Mouse (Mus musculus) kidney, embryonic 15.5 days (tissue): ENCODE data around the gene Ednrb. TPM values are rescaled to one million over a fixed set of nuclear protein-coding genes. Genes with fewer than 3 reads are reported as not detected.
A peak's percentile ranks its signal among the peaks of the same experiment; 100 is the strongest.
"Not testable (repeated sequence)": the region's sequence is repeated elsewhere in the genome, so short reads cannot be mapped to it uniquely, and the experiment has no call there.

Source experiments
- ATAC-seq: fragments of 200-750 bp; cut with Nextera tagmentation; replicated peaks from 2 replicates; pipeline ENCODE4 v1.8.0; 2017; ENCODE audit warnings: moderate TSS enrichment; ENCODE audit not compliant: low FRiP score
- H3K27ac ChIP-seq: fragments of 300-500 bp; sonication (generic); 2 replicates; pipeline ENCODE4 v1.5.1; 2015; ENCODE audit warnings: mild to moderate bottlenecking, inconsistent platforms
- H3K27me3 ChIP-seq: fragments of 300-500 bp; sonication (generic); 2 replicates; pipeline ENCODE4 v1.6.1; 2015; ENCODE audit warnings: inconsistent platforms
- H3K36me3 ChIP-seq: fragments of 300-500 bp; sonication (generic); 2 replicates; pipeline ENCODE4 v1.6.1; 2015; ENCODE audit warnings: inconsistent platforms
- H3K4me1 ChIP-seq: fragments of 300-500 bp; sonication (generic); 2 replicates; pipeline ENCODE4 v1.6.1; 2015; ENCODE audit warnings: inconsistent platforms
- H3K4me2 ChIP-seq: fragments of 300-500 bp; sonication (generic); 2 replicates; pipeline ENCODE4 v1.6.1; 2015; ENCODE audit warnings: moderate library complexity, mild to moderate bottlenecking, inconsistent platforms
- H3K4me3 ChIP-seq: fragments of 300-500 bp; sonication (generic); replicated peaks from 2 replicates; pipeline ENCODE4 v1.5.1; 2015; ENCODE audit warnings: mild to moderate bottlenecking, inconsistent platforms
- H3K9ac ChIP-seq: fragments of 300-500 bp; sonication (generic); 2 replicates; pipeline ENCODE4 v1.6.1; 2015; ENCODE audit warnings: mild to moderate bottlenecking, inconsistent platforms
- H3K9me3 ChIP-seq: fragments of 300-500 bp; sonication (generic); replicated peaks from 2 replicates; pipeline ENCODE4 v1.6.1; 2016; ENCODE audit warnings: inconsistent platforms
- WGBS: fragments of 180-500 bp; shearing (Covaris S2); methylation state at CpG from one replicate; pipeline ENCODE4 v1.1.7; 2015; ENCODE audit warnings: mixed read lengths; 5-methylcytosine and 5-hydroxymethylcytosine counted together
- polyA plus RNA-seq: library from polyadenylated mRNA; unstranded; fragments of >200 nt; fragmentation: Nextera tagmentation; extraction: Ambion mirVana; gene quantifications from 2 replicates; pipeline ENCODE4 v1.2.1, GENCODE M21; 2015

Gene Ednrb
- polyA plus RNA-seq, 1 experiment from 2014 or later = 47.2 TPM

- peak; percentile 91 for ATAC-seq
These were observed 58.9 kb downstream of the Ednrb start for GRCm38 (mm10) chr14:103785096-103785965.

GRCm38 (mm10) chr14:103780336-103780735, 63.9 kb downstream of the Ednrb start:
- 88% methylated on average over 6 of the region's 6 CpGs for WGBS

More at GRCm38 (mm10) chr14:103785096-103785965, 58.9 kb downstream of the Ednrb start:
- no peak overlapping the region for H3K9ac ChIP-seq
- no peaks in the 10 kb centered on the region for H3K9me3 ChIP-seq
- peaks cover 6% of the 10 kb centered on the region; the same call in 1 of the 2 replicates for H3K4me1 ChIP-seq
- 41% methylated on average over 9 of the region's 9 CpGs for WGBS
- no peaks in the 10 kb centered on the region for H3K27me3 ChIP-seq
- peak overlapping the region; percentile 77 for H3K27ac ChIP-seq
- 0 out of 2 replicates have a peak overlapping the region, but pooled peaks have one; percentile 7 for H3K4me3 ChIP-seq
- peak overlapping the region; percentile 38 for H3K4me2 ChIP-seq
- H3K36me3 ChIP-seq = no peaks in the 10 kb centered on the region

GRCm38 (mm10) chr14:103779276-103779675, 64.9 kb downstream of the Ednrb start:
- Histone ChIP-seq H3K9ac (no peak overlapping the region), H3K36me3 (no peaks in the 10 kb centered on the region), H3K4me1 (peaks cover 17% of the 10 kb centered on the region), H3K27me3 (no peaks in the 10 kb centered on the region), H3K27ac (no peak overlapping the region), H3K9me3 (no peaks in the 10 kb centered on the region), H3K4me2 (no peak overlapping the region), H3K4me3 (no peak overlapping the region)
- no peak for ATAC-seq
- 79% methylated on average over 6 of the region's 6 CpGs for WGBS

More at GRCm38 (mm10) chr14:103780336-103780735, 63.9 kb downstream of the Ednrb start:
- not testable (repeated sequence) for H3K4me2 ChIP-seq, H3K36me3 ChIP-seq, ATAC-seq, H3K9me3 ChIP-seq, H3K27ac ChIP-seq, H3K9ac ChIP-seq, H3K4me3 ChIP-seq, H3K27me3 ChIP-seq
- peaks cover 20% of the 10 kb centered on the region for H3K4me1 ChIP-seq

- Histone ChIP-seq H3K27ac (no peak overlapping the region), H3K27me3 (no peaks in the 10 kb centered on the region), H3K4me1 (peaks cover 21% of the 10 kb centered on the region), H3K9ac (no peak overlapping the region), H3K36me3 (no peaks in the 10 kb centered on the region), H3K4me2 (peak overlapping the region; percentile 58), H3K4me3 (peak overlapping the region; percentile 27), H3K9me3 (no peaks in the 10 kb centered on the region)
- 53% methylated on average over 13 of the region's 13 CpGs for WGBS
- peak; percentile 29; the same call in 1 of the 2 replicates for ATAC-seq
These were observed 65.6 kb downstream of the Ednrb start for GRCm38 (mm10) chr14:103778533-103779151.

- H3K27ac ChIP-seq = peak overlapping the region; percentile 56; the same call in 1 of the 2 replicates
- H3K4me3 ChIP-seq = peak overlapping the region; percentile 27
- H3K9me3 ChIP-seq = no peaks in the 10 kb centered on the region
- 19% methylated on average over 12 of the region's 12 CpGs for WGBS
- H3K9ac ChIP-seq = no peak overlapping the region
- peaks cover 21% of the 10 kb centered on the region for H3K4me1 ChIP-seq
- no peaks in the 10 kb centered on the region for H3K36me3 ChIP-seq
- ATAC-seq = peak; percentile 34; the same call in 1 of the 2 replicates
- no peaks in the 10 kb centered on the region for H3K27me3 ChIP-seq
- peak overlapping the region; percentile 58 for H3K4me2 ChIP-seq
These were observed 66.2 kb downstream of the Ednrb start for GRCm38 (mm10) chr14:103778009-103778431.

GRCm38 (mm10) chr14:103777386-103777785, 66.8 kb downstream of the Ednrb start:
- H3K36me3 ChIP-seq = no peaks in the 10 kb centered on the region
- 58% methylated on average over 4 of the region's 4 CpGs for WGBS
- no peak overlapping the region for H3K27ac ChIP-seq
- H3K4me3 ChIP-seq = no peak overlapping the region
- H3K4me2 ChIP-seq = no peak overlapping the region
- H3K9ac ChIP-seq = no peak overlapping the region
- H3K4me1 ChIP-seq = peaks cover 21% of the 10 kb centered on the region
- H3K9me3 ChIP-seq = no peaks in the 10 kb centered on the region
- no peaks in the 10 kb centered on the region for H3K27me3 ChIP-seq
- no peak for ATAC-seq

GRCm38 (mm10) chr14:103769319-103770245, 74.6 kb downstream of the Ednrb start:
- Histone ChIP-seq H3K4me3 (no peak overlapping the region), H3K27ac (peak overlapping the region; percentile 56), H3K9ac (no peak overlapping the region), H3K36me3 (no peaks in the 10 kb centered on the region), H3K27me3 (no peaks in the 10 kb centered on the region), H3K4me2 (peak overlapping the region; percentile 7; the same call in 1 of the 2 replicates), H3K9me3 (no peaks in the 10 kb centered on the region), H3K4me1 (peaks cover 11% of the 10 kb centered on the region; the same call in 1 of the 2 replicates)
- peak; percentile 86 for ATAC-seq
- 18% methylated on average over 9 of the region's 9 CpGs for WGBS

GRCm38 (mm10) chr14:103767488-103767887, 76.7 kb downstream of the Ednrb start:
- Histone ChIP-seq H3K4me3 (no peak overlapping the region), H3K36me3 (no peaks in the 10 kb centered on the region), H3K4me1 (peaks cover 6% of the 10 kb centered on the region; the same call in 1 of the 2 replicates), H3K9me3 (no peaks in the 10 kb centered on the region), H3K9ac (no peak overlapping the region), H3K27ac (no peak overlapping the region), H3K4me2 (no peak overlapping the region), H3K27me3 (no peaks in the 10 kb centered on the region)
- WGBS = 74% methylated on average over 6 of the region's 6 CpGs
- no peak for ATAC-seq

Other genes starting within 250 kb of the Ednrb start
- 2.9 TPM in 2 replicates for gene Slain1, start 194.2 kb downstream of the Ednrb start, polyA plus RNA-seq